34 mouse cellular contexts compared by ENCODE assay signal in the genomic region with DNA sequence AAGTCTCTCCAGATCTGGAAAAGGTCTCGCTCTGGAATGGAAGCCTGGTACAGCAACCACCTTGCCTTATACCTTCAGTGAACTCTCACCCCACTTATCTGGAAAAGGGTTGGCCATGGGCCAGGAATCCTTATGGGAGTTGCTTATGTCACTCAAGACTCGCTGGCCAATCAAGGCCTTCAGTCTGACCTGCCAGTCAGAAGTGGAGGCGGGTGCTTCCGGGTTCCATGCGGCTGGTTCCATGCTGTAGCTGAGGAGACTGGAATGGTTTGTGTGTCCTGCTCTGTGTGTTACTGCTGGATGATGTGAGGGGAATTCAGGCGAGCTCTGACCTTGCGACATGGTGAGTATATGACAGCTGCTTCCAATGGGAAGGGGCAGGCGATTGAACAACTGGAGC. TPM values are rescaled to one million over a fixed set of nuclear protein-coding genes. Genes with fewer than 3 reads are reported as not detected.
"Had no signal": no experiment of that assay in that cellular context is flagged by ENCODE, and none has a peak within 500 bp of the region (broad histone marks: within the 10 kb centered on the region; RNA-seq: fewer than 3 reads in every experiment).

No protein-coding gene starts in this region.

- H3K27ac ChIP-seq: kidney, postnatal 0 days; layer of hippocampus, adult 2 months; limb, embryonic 12.5 days; limb, embryonic 15.5 days; liver, embryonic 12.5 days; liver, embryonic 15.5 days had no signal

- H3K27me3 ChIP-seq: limb, embryonic 12.5 days; limb, embryonic 15.5 days; liver, embryonic 12.5 days; liver, embryonic 15.5 days had no signal

- DNase-seq: kidney, adult 2 months; kidney, postnatal 25 days; layer of hippocampus, adult 9-11 months; layer of hippocampus, postnatal 36 days; left cerebral cortex, postnatal 4 days; lung, adult 2 months; lung, postnatal 14 days; lung, postnatal 4 days; midbrain, embryonic 14.5 days; right cerebral cortex, adult 18-20 months; right cerebral cortex, postnatal 25 days; thymus, adult 18-20 months; thymus, postnatal 36 days had no signal

- H3K4me1 ChIP-seq: limb, embryonic 12.5 days; limb, embryonic 15.5 days; liver, embryonic 12.5 days; liver, embryonic 15.5 days had no signal

- H3K36me3 ChIP-seq: limb, embryonic 12.5 days; limb, embryonic 15.5 days; liver, embryonic 12.5 days; liver, embryonic 15.5 days had no signal

- H3K4me3 ChIP-seq: layer of hippocampus, adult 2 months; limb, embryonic 12.5 days; limb, embryonic 15.5 days; liver, embryonic 12.5 days; liver, embryonic 15.5 days had no signal

RNA-seq across cellular contexts. Expression of a gene that starts 36.2 kb away (rescaled TPM):
- total RNA-seq: layer of hippocampus, adult 2 months; layer of hippocampus, postnatal 36 days; left cerebral cortex, adult 8-10 months; left cerebral cortex, postnatal 14 days; left cerebral cortex, postnatal 4 days; megakaryocyte progenitor cell, adult 5-6 weeks; megakaryocyte-erythroid progenitor cell, adult 5-6 weeks; midbrain, postnatal 0 days had no signal
- polyA plus RNA-seq: intestine, postnatal 0 days; kidney, adult 2 months; kidney, embryonic 14.5 days; kidney, postnatal 0 days; large intestine, adult 2 months; limb, embryonic 12.5 days; limb, embryonic 15.5 days; liver, embryonic 12.5 days; liver, embryonic 15.5 days; lung, adult 2 months; lung, embryonic 16.5 days; midbrain, embryonic 11.5 days; midbrain, embryonic 14.5 days; midbrain, postnatal 0 days; neural tube, embryonic 11.5 days; neural tube, embryonic 14.5 days; small intestine, adult 2 months; spleen, adult 2 months; stomach, embryonic 16.5 days had no signal

RNA-seq across cellular contexts. Expression of a gene that starts 59.3 kb away (rescaled TPM):
- total RNA-seq: layer of hippocampus, adult 2 months; layer of hippocampus, postnatal 36 days; left cerebral cortex, adult 8-10 months; left cerebral cortex, postnatal 14 days; left cerebral cortex, postnatal 4 days; megakaryocyte progenitor cell, adult 5-6 weeks; megakaryocyte-erythroid progenitor cell, adult 5-6 weeks; midbrain, postnatal 0 days had no signal
- polyA plus RNA-seq: intestine, postnatal 0 days; kidney, adult 2 months; kidney, embryonic 14.5 days; kidney, postnatal 0 days; large intestine, adult 2 months; limb, embryonic 12.5 days; limb, embryonic 15.5 days; liver, embryonic 12.5 days; liver, embryonic 15.5 days; lung, adult 2 months; lung, embryonic 16.5 days; midbrain, embryonic 11.5 days; midbrain, embryonic 14.5 days; midbrain, postnatal 0 days; neural tube, embryonic 11.5 days; neural tube, embryonic 14.5 days; small intestine, adult 2 months; spleen, adult 2 months; stomach, embryonic 16.5 days had no signal
